Mouse (Mus musculus) common myeloid progenitor, adult 5-6 weeks (primary cell): ENCODE results near the gene Olfr1202. TPM values are rescaled to one million over a fixed set of nuclear protein-coding genes. Genes with fewer than 3 reads are reported as not detected.

Experiments
- ATAC-seq: replicated peaks from 2 replicates; pipeline ENCODE4 v1.8.0; 2016; ENCODE audit warnings: low read depth, mild to moderate bottlenecking, moderate TSS enrichment, inconsistent platforms; ENCODE audit not compliant: poor library complexity, severe bottlenecking
- total RNA-seq: library from RNA; stranded (forward); fragments of 200-1000, 187-1606 nt; gene quantifications from 2 replicates; pipeline ENCODE4 v1.2.3, GENCODE M21; 2017

Gene Olfr1202
- not detected in 2 replicates for total RNA-seq

DNA sequence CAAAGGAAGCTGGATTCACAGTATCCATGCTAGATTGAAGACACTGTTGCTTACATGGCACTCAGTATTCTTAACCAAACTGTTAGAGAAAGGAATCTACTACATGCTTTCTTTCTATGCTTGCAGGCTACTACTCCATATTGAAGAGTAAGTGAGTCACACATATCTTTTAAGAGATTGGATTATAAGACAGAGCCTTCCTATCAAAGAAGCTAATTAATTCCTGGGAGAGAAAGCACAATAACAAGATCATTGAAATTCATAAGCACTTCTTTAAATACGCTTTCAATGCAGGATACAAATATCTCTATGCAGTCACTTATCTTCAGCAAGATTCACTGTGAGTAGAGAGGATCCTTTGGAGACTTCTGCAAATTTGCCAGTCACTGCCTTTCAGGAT lies at the start of gene Olfr1202:
Olfr1202 (plus strand) TSS at position 301 of the 400 bp plus-strand sequence.
- ATAC-seq = no peak

DNA sequence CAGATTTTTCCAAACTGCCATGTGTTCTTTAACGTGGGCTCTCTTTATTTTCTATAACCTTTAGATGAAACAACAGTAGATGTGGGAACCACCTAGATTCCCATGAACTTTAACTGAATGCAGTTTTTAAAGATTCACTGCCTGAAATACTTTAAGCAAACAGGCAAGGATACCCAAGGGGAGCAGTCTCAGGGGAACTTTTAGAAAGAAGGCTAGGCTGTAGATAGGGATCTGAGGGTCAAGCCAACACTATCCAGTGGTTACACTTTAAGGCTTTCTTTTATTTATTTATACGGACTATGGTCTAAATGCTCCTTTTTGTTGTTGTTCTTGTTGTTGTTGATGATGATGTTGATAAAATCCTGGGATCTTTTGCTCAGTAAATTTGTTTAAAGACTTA lies 43.9 kb upstream of the Olfr1202 start, which contains the start of gene Olfr1200:
Olfr1200 (minus strand) TSS at position 101 of the 400 bp plus-strand sequence.
- no peak for ATAC-seq

DNA sequence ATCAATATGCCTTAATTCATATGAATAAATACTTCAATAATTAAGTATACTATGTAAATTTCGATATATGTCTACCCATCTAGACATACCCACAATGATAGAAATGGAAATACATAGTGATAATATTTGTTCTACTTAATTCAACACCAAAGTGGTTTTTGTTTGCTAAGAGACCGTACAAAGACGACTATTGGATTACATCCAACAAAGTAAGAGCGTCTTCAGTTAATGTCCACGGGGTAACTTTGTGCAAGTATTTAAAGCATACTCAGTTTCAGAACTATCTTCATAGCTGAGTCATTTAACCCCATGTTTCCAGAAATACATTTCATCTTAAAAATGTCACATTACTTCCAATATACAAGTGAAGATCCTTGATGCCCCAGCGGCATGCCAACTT lies 21.6 kb upstream of the Olfr1202 start, which contains the start of gene Olfr1201:
Olfr1201 (plus strand) TSS at position 301 of the 400 bp plus-strand sequence.
- ATAC-seq = no peak

DNA sequence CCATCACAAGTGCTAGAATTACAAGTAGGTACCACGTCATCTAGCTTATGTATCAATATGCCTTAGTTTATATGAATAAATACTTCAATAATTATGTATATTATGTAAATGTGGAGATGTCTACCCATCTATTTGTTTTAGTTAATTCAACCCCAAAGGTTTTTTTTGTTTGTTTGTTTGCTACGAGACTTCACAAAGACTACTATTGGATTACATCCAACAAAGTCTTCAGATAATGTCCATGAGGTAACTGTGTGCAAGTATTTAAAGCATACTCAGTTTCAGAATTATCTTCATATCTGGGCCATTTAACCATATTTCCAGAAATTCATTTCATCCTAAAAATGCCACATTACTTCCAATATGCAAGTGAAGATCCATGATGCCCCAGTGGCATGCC lies 15.1 kb downstream of the Olfr1202 start, which contains the start of gene Olfr1205:
Olfr1205 (plus strand) TSS at position 301 of the 400 bp plus-strand sequence.
- ATAC-seq = no peak

DNA sequence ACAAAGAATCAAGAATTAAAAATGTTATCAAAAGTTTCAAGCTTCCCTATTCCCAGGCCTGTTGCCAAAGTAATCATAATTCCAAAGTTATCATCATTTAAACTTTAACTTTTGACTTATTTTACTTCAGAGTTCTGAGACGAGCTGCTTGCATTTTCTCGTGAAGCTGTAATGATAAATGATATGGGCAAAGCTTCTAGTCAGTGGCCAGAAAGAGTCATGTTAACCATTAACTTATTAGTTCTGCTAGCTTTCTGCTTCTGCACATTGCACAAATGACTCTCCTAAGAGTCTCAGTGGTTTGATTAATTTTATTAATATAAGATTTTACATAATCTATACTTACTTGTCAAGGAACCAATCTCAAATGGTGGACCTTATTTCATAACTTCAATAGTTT lies 24.2 kb downstream of the Olfr1202 start:
- no peak for ATAC-seq

DNA sequence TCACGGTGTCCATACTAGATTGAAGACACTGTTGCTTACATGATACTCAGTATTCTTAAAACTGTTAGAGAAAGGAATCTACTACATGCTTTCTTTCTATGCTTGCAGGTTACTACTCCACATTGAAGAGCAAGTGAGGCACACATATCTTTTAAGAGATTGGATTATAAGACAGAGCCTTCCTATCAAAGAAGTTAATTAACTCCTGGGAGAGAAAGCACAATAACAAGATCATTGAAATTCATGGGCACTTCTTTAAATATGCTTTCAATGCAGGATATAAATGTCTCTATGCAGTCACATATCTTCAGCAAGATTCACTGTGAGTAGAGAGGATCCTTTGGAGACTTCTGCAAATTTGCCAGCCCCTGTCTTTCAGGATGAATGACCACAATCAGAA lies 34.7 kb downstream of the Olfr1202 start, which contains the start of gene Olfr1204:
Olfr1204 (plus strand) TSS at position 301 of the 400 bp plus-strand sequence.
- no peak for ATAC-seq

DNA sequence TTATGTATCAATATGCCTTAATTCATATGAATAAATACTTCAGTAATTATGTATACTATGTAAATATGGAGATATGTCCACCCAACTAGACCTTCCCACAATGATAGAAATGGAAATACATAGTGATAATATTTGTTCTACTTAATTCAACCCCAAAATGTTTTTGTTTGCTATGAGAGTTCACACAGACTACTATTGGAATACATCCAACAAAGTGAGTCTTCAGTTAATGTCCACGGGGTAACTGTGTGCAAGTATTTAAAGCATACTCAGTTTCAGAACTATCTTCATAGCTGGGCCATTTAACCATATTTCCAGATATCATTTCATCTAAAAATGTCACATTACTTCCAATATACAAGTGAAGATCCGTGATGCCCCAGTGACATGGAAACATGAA lies 48.6 kb downstream of the Olfr1202 start, which contains the start of gene Olfr1206:
Olfr1206 (plus strand) TSS at position 301 of the 400 bp plus-strand sequence.
- ATAC-seq = no peak

Other genes with a start within 250 kb of the Olfr1202 start
- gene Olfr1189, start 228.0 kb upstream of the Olfr1202 start, total RNA-seq = not detected in 2 replicates
- not detected in 2 replicates for gene Olfr1191-ps1, start 174.0 kb upstream of the Olfr1202 start, total RNA-seq
- not detected in 2 replicates for gene Olfr1192-ps1, start 166.0 kb upstream of the Olfr1202 start, total RNA-seq
- gene Olfr1193, start 138.9 kb upstream of the Olfr1202 start, total RNA-seq = not detected in 2 replicates
- gene Olfr1195, start 125.3 kb upstream of the Olfr1202 start, total RNA-seq = not detected in 2 replicates
- gene Olfr1196, start 109.9 kb upstream of the Olfr1202 start, total RNA-seq = not detected in 2 replicates
- not detected in 2 replicates for gene Olfr1197, start 82.1 kb upstream of the Olfr1202 start, total RNA-seq
- not detected in 2 replicates for gene Olfr1198, start 63.1 kb upstream of the Olfr1202 start, total RNA-seq
- gene Olfr1199, start 54.0 kb upstream of the Olfr1202 start, total RNA-seq = not detected in 2 replicates
- gene Olfr1200, start 44.0 kb upstream of the Olfr1202 start, total RNA-seq = not detected in 2 replicates
- gene Olfr1201, start 21.5 kb upstream of the Olfr1202 start, total RNA-seq = not detected in 2 replicates
- gene Olfr1205, start 15.2 kb downstream of the Olfr1202 start, total RNA-seq = not detected in 2 replicates
- gene Olfr1204, start 34.8 kb downstream of the Olfr1202 start, total RNA-seq = not detected in 2 replicates
- gene Olfr1206, start 48.7 kb downstream of the Olfr1202 start, total RNA-seq = not detected in 2 replicates
- gene Olfr1208, start 87.8 kb downstream of the Olfr1202 start, total RNA-seq = not detected in 2 replicates
- not detected in 2 replicates for gene Olfr1209, start 100.7 kb downstream of the Olfr1202 start, total RNA-seq
- not detected in 2 replicates for gene Olfr1211, start 123.6 kb downstream of the Olfr1202 start, total RNA-seq
- gene Olfr1212, start 139.5 kb downstream of the Olfr1202 start, total RNA-seq = not detected in 2 replicates
- gene Gm13762, start 165.8 kb downstream of the Olfr1202 start, total RNA-seq = not detected in 2 replicates
- gene Olfr1214, start 178.2 kb downstream of the Olfr1202 start, total RNA-seq = not detected in 2 replicates
- not detected in 2 replicates for gene Olfr1215, start 192.5 kb downstream of the Olfr1202 start, total RNA-seq
- not detected in 2 replicates for gene Olfr1216, start 203.8 kb downstream of the Olfr1202 start, total RNA-seq
- gene Olfr1217, start 217.6 kb downstream of the Olfr1202 start, total RNA-seq = not detected in 2 replicates
- not detected in 2 replicates for gene Olfr1218, start 246.7 kb downstream of the Olfr1202 start, total RNA-seq